Mouse (Mus musculus) Patski (cell line): ENCODE data around the gene Fat1. TPM values are rescaled to one million over a fixed set of nuclear protein-coding genes. Genes with fewer than 3 reads are reported as not detected.

Source experiments
- ATAC-seq: fragments of 100-300 bp; one replicate; pipeline ENCODE4 v1.8.0; 2021
- CTCF ChIA-PET: fragments of 350-600 bp; sonication (Branson Sonifier 250); formaldehyde crosslinking; loops from one replicate; lab custom pipeline; 2022; ENCODE audit warnings: inconsistent platforms; lab: Charles Lee
- POLR2A ChIA-PET: fragments of 350-600 bp; sonication (Branson Sonifier 250); formaldehyde crosslinking; loops from one replicate; lab custom pipeline; 2022; ENCODE audit warnings: antibody characterized with exemption, inconsistent platforms; lab: Charles Lee
- DNase-seq: peaks from one replicate; pipeline ENCODE4 v3.0.0-alpha.2; 2011; ENCODE audit warnings: low read depth, low spot score
- H3K27me3 ChIP-seq: fragments of 371-371 bp; one replicate; pipeline ENCODE4 v1.5.1; 2021
- CTCF ChIP-seq: fragments of 100-300 bp; IDR thresholded peaks from one replicate; pipeline ENCODE4 v1.5.1; 2021
- in situ Hi-C: fragments of 300-500 bp; cut with MboI; formaldehyde crosslinking; loops from 3 replicates; pipeline ENCODE4 v1.11.1; 2018; ENCODE audit warnings: low pct_unique_long_range_greater_than_20kb, mixed read lengths
- polyA plus RNA-seq: library from polyadenylated mRNA; unstranded; gene quantifications from one replicate; pipeline ENCODE4 v1.2.3, GENCODE M21; 2021

Gene Fat1
- polyA plus RNA-seq, 1 experiment from 2014 or later, result 125 TPM

DNA sequence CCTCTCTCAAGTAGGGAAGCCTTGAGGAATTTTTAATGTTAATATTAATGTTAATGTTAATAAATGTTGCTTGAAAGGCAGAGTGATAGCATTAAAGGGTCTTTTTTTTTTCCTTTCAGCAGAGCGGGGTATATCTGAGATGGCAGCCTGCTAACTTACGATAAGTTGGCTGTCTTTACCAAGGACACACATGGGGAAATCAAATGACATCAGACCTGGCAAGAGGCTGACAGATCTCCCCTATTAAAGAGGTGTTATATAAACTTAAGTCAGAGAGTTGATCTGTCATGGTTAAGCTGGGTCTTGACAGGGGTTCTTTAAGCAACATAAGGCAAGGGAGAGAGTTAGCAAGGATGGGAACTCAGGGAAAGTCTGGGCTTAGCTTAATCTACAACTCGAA is 145.6 kb downstream of the Fat1 start:
- in situ Hi-C loops, result no loop called here
- no peak for DNase-seq
- ChIA-PET CTCF (interaction anchor here (1.1 to 1.4 kb wide), 3 partner anchors 12 to 156 kb away, joined by 3 to 4 read pairs (median 3); partner anchors contain the start of gene Mtnr1a), POLR2A (no interaction called here)
- peaks cover 49% of the 10 kb centered on the region for H3K27me3 ChIP-seq
- no peak for ATAC-seq
- TF ChIP-seq CTCF, result no peak

DNA sequence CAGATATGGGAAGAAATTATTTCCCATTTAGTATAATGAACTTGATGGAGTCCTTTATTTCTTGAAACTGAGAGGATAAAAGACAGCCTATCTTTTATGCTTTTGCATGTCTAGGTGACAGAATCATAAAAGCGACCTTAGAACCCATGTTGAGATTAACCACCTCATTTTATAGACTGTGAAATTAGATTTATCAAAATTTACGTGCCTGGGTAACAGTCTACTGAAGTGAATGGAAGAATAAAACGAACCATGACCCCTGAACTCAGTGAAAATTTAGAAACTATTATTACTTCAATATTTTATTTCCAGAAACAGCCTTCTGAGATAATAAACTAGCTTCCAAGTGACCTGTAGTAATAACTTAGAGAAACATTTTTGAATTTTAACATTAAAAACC is 158.4 kb downstream of the Fat1 start:
- in situ Hi-C loops, result no loop called here
- no peak for DNase-seq
- TF ChIP-seq CTCF, result no peak

More for the DNA sequence above, 158.4 kb downstream of the Fat1 start:
- ChIA-PET CTCF (no interaction called here), POLR2A (no interaction called here)
- ATAC-seq, result no peak
- H3K27me3 ChIP-seq, result peaks cover 56% of the 10 kb centered on the region

Other genes with a start within 250 kb of the Fat1 start
- not detected for gene Mtnr1a, start 133.7 kb downstream of the Fat1 start, polyA plus RNA-seq